Mouse (Mus musculus): ENCODE measurements around the gene Krtap5-1. TPM values are rescaled to one million over a fixed set of nuclear protein-coding genes. Genes with fewer than 3 reads are reported as not detected.
"Not testable (repeated sequence)": the region's sequence is repeated elsewhere in the genome, so short reads cannot be mapped to it uniquely, and the experiment has no call there.

Krtap5-1 gene
- polyA plus RNA-seq, 1 experiment = not detected

GRCm38 (mm10) chr7:142331281-142331680 lies 34.4 kb upstream of the Krtap5-1 start:
- Histone ChIP-seq H3K36me3 (ENCODE audit: control insufficient read depth, insufficient read depth, low read length) (no peaks in the 10 kb centered on the region), H3K27ac (ENCODE audit: insufficient read depth, low read depth, low read length) (no peak overlapping the region), H3K27me3 (replicated peaks; ENCODE audit: control insufficient read depth, insufficient read depth, low read length) (no peaks in the 10 kb centered on the region), H3K4me1 (ENCODE audit: control insufficient read depth, insufficient read depth, low read length) (no peaks in the 10 kb centered on the region), H3K4me3 (ENCODE audit: insufficient read depth, low read depth, low read length) (no peak overlapping the region)
- DNase-seq = no peak
- no peak for TF ChIP-seq POLR2A (IDR thresholded peaks at IDR 0.05; ENCODE audit: low read depth, low read length)
- no peak for TF ChIP-seq CTCF (conservative IDR thresholded peaks at IDR 0.05; ENCODE audit: insufficient read depth, insufficient read length, low read depth, low read length)
- WGBS = 85% methylated on average over 4 of the region's 4 CpGs

- H3K36me3 ChIP-seq (ENCODE audit: control insufficient read depth, insufficient read depth, low read length) = no peaks in the 10 kb centered on the region
- H3K27ac ChIP-seq (ENCODE audit: insufficient read depth, low read depth, low read length) = no peak overlapping the region
- no peaks in the 10 kb centered on the region for H3K4me1 ChIP-seq (ENCODE audit: control insufficient read depth, insufficient read depth, low read length)
- no peak overlapping the region for H3K4me3 ChIP-seq (ENCODE audit: insufficient read depth, low read depth, low read length)
- DNase-seq = peak; percentile 89
- 52% methylated on average over 9 of the region's 9 CpGs for WGBS
- no peaks in the 10 kb centered on the region for H3K27me3 ChIP-seq (replicated peaks; ENCODE audit: control insufficient read depth, insufficient read depth, low read length)
- TF ChIP-seq POLR2A (IDR thresholded peaks at IDR 0.05; ENCODE audit: low read depth, low read length) (no peak), CTCF (conservative IDR thresholded peaks at IDR 0.05; ENCODE audit: insufficient read depth, insufficient read length, low read depth, low read length) (no peak)
These were observed 33.4 kb upstream of the Krtap5-1 start for GRCm38 (mm10) chr7:142330271-142330724.

GRCm38 (mm10) chr7:142328507-142328906 lies 31.6 kb upstream of the Krtap5-1 start:
- H3K27me3 ChIP-seq (replicated peaks; ENCODE audit: control insufficient read depth, insufficient read depth, low read length) = no peaks in the 10 kb centered on the region
- H3K4me1 ChIP-seq (ENCODE audit: control insufficient read depth, insufficient read depth, low read length) = no peaks in the 10 kb centered on the region
- TF ChIP-seq CTCF (conservative IDR thresholded peaks at IDR 0.05; ENCODE audit: insufficient read depth, insufficient read length, low read depth, low read length) (no peak), POLR2A (IDR thresholded peaks at IDR 0.05; ENCODE audit: low read depth, low read length) (no peak)
- 80% methylated on average over 3 of the region's 3 CpGs for WGBS
- H3K4me3 ChIP-seq (ENCODE audit: insufficient read depth, low read depth, low read length) = no peak overlapping the region
- H3K36me3 ChIP-seq (ENCODE audit: control insufficient read depth, insufficient read depth, low read length) = no peaks in the 10 kb centered on the region
- no peak for DNase-seq
- H3K27ac ChIP-seq (ENCODE audit: insufficient read depth, low read depth, low read length) = no peak overlapping the region

GRCm38 (mm10) chr7:142326714-142327445 lies 30.0 kb upstream of the Krtap5-1 start:
- TF ChIP-seq CTCF (conservative IDR thresholded peaks at IDR 0.05; ENCODE audit: insufficient read depth, insufficient read length, low read depth, low read length) = no peak
- no peak for DNase-seq
- Histone ChIP-seq H3K27me3 (replicated peaks; ENCODE audit: control insufficient read depth, insufficient read depth, low read length) (no peaks in the 10 kb centered on the region), H3K36me3 (ENCODE audit: control insufficient read depth, insufficient read depth, low read length) (no peaks in the 10 kb centered on the region), H3K4me1 (ENCODE audit: control insufficient read depth, insufficient read depth, low read length) (no peaks in the 10 kb centered on the region), H3K4me3 (ENCODE audit: insufficient read depth, low read depth, low read length) (no peak overlapping the region), H3K27ac (ENCODE audit: insufficient read depth, low read depth, low read length) (no peak overlapping the region)
- WGBS = 71% methylated on average over 9 of the region's 9 CpGs

- DNase-seq = no peak
- no peaks in the 10 kb centered on the region for H3K36me3 ChIP-seq (ENCODE audit: control insufficient read depth, insufficient read depth, low read length)
- H3K4me3 ChIP-seq (ENCODE audit: insufficient read depth, low read depth, low read length) = no peak overlapping the region
- TF ChIP-seq POLR2A (IDR thresholded peaks at IDR 0.05; ENCODE audit: low read depth, low read length) (no peak), CTCF (conservative IDR thresholded peaks at IDR 0.05; ENCODE audit: insufficient read depth, insufficient read length, low read depth, low read length) (no peak)
- no peaks in the 10 kb centered on the region for H3K27me3 ChIP-seq (replicated peaks; ENCODE audit: control insufficient read depth, insufficient read depth, low read length)
- H3K4me1 ChIP-seq (ENCODE audit: control insufficient read depth, insufficient read depth, low read length) = no peaks in the 10 kb centered on the region
- H3K27ac ChIP-seq (ENCODE audit: insufficient read depth, low read depth, low read length) = no peak overlapping the region
- 87% methylated on average over 12 of the region's 12 CpGs for WGBS
These were observed 26.6 kb upstream of the Krtap5-1 start for GRCm38 (mm10) chr7:142323396-142324117.

- Histone ChIP-seq H3K4me3 (ENCODE audit: insufficient read depth, low read depth, low read length) (no peak overlapping the region), H3K36me3 (ENCODE audit: control insufficient read depth, insufficient read depth, low read length) (no peaks in the 10 kb centered on the region), H3K4me1 (ENCODE audit: control insufficient read depth, insufficient read depth, low read length) (no peaks in the 10 kb centered on the region), H3K27me3 (replicated peaks; ENCODE audit: control insufficient read depth, insufficient read depth, low read length) (no peaks in the 10 kb centered on the region), H3K27ac (ENCODE audit: insufficient read depth, low read depth, low read length) (no peak overlapping the region)
- TF ChIP-seq POLR2A (IDR thresholded peaks at IDR 0.05; ENCODE audit: low read depth, low read length) = no peak
- no peak for TF ChIP-seq CTCF (conservative IDR thresholded peaks at IDR 0.05; ENCODE audit: insufficient read depth, insufficient read length, low read depth, low read length)
- DNase-seq = no peak
- 90% methylated on average over 6 of the region's 6 CpGs for WGBS
These were observed 25.7 kb upstream of the Krtap5-1 start for GRCm38 (mm10) chr7:142322641-142323040.

GRCm38 (mm10) chr7:142321637-142322306 lies 24.9 kb upstream of the Krtap5-1 start:
- H3K27me3 ChIP-seq (replicated peaks; ENCODE audit: control insufficient read depth, insufficient read depth, low read length); H3K36me3 ChIP-seq (ENCODE audit: control insufficient read depth, insufficient read depth, low read length): not testable (repeated sequence)
- 94% methylated on average over 6 of the region's 10 CpGs for WGBS

More at GRCm38 (mm10) chr7:142321637-142322306, 24.9 kb upstream of the Krtap5-1 start:
- not testable (repeated sequence) for H3K4me1 ChIP-seq (ENCODE audit: control insufficient read depth, insufficient read depth, low read length); DNase-seq; H3K4me3 ChIP-seq (ENCODE audit: insufficient read depth, low read depth, low read length); H3K27ac ChIP-seq (ENCODE audit: insufficient read depth, low read depth, low read length)
